Mouse (Mus musculus) G1E-ER4 (cell line): ENCODE measurements around the gene Lmntd1. TPM values are rescaled to one million over a fixed set of nuclear protein-coding genes. Genes with fewer than 3 reads are reported as not detected.

Experiments used
- GATA1 ChIP-seq: IDR thresholded peaks from one replicate; pipeline ENCODE4 v1.8.0; 2012; ENCODE audit warnings: low read length, inconsistent platforms
- polyA plus RNA-seq: library from polyadenylated mRNA; stranded (reverse); fragments of >175 nt; gene quantifications from 2 replicates; pipeline ENCODE4 v1.2.3, GENCODE M21; 2012

Gene Lmntd1
- polyA plus RNA-seq, 1 experiment: not detected

GRCm38 (mm10) chr6:145616402-145617229 lies 2.5 kb upstream of the Lmntd1 start:
- TF ChIP-seq GATA1: no peak

DNA sequence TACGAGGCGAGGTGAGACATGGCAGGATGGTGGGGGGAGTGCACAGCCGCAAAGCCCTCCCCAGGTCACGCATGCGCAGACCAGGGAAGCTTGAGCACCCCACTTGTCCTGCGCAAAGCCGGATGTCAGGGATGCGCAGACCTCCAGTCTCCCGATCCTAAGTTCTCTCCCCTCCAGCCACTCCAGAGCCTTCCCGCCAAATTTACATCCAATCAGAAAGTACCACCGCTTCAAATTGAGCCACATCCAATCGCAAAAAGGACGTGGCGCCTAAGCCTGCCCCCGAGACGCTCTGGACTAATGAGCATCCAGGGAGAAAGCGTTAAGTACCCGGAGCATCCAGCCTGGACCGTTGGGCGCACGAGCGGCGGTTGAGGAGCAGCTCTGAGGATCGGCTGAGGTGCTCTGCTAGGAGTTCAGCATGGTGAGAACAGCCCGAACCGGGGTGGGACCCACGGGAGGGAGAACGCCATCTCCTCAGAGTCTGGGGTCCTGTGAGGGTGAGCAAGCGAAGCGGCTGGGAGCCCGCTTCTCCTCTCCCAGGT lies 1.6 kb upstream of the Lmntd1 start, which contains the start of gene Tuba3b:
Gene Tuba3b (plus strand): TSS at position 92 of the 545 bp plus-strand sequence.
- TF ChIP-seq GATA1: no peak

- no peak for TF ChIP-seq GATA1
Observed at GRCm38 (mm10) chr6:145612611-145613010, 1.5 kb downstream of the Lmntd1 start.

GRCm38 (mm10) chr6:145610901-145611300 lies 3.2 kb downstream of the Lmntd1 start:
- no peak for TF ChIP-seq GATA1

DNA sequence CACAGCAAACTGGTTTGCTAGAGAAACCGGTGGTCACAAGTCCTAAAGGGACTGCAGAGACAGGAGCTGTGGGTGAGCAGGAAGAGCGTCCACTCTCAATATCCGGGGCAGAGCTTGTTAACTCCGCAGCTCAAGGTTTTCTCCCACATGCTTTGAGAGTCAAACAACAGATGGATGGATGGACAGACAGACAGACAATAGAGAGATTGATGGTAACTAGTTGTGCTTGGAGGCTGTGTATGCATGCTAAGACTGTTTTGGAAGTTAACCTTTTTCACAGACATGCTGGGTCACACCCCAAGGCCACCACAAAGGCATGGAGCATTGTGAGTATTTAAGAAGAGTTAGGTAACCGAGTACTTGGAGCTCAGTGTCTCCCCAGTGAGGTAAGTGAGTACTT lies 5.4 kb downstream of the Lmntd1 start:
- TF ChIP-seq GATA1: no peak

DNA sequence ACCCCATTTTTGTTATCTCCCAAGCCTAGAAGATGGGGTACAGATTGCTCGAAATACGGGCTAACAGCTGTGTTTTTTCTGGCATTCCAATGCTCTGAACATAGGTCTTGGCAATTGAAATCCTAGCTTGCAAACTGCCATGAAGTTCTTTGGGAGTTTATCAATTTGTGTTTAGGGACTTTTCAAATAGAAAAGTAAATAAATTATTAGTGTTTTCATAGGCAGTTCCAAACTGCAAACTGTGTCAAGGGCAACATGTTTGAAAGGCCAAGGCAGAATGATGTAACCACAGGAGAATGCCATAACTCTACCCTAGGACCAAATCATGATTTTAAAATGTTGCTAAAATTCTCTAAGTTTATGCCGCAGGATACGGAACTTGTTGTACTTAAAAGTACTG lies 6.4 kb downstream of the Lmntd1 start:
- TF ChIP-seq GATA1: no peak

GRCm38 (mm10) chr6:145605203-145605602 lies 8.9 kb downstream of the Lmntd1 start:
- TF ChIP-seq GATA1: no peak

DNA sequence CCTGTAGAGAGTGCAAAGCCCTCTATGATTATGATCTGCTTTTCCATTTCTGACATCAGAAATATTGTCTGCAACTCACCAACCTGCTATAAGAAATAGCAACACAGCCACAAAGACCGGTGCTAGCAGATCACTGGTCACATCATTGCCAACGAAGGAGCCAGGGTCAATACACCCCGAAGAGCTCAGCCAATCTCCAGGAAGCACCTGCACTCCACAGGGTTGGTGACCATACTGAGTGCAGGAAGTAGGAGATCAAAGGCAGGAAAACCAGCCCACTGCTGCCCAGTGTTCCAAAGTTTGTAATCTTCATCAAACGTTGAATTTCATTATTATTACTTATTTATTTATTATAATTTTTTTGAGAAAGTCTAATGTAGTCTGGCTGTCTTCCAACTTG lies 9.5 kb downstream of the Lmntd1 start:
- TF ChIP-seq GATA1: no peak

- TF ChIP-seq GATA1: no peak
Observed at GRCm38 (mm10) chr6:145604126-145604525, 10.0 kb downstream of the Lmntd1 start.

GRCm38 (mm10) chr6:145598794-145599555 lies 15.1 kb downstream of the Lmntd1 start:
- TF ChIP-seq GATA1: no peak

GRCm38 (mm10) chr6:145595905-145596304 lies 18.2 kb downstream of the Lmntd1 start:
- no peak for TF ChIP-seq GATA1

DNA sequence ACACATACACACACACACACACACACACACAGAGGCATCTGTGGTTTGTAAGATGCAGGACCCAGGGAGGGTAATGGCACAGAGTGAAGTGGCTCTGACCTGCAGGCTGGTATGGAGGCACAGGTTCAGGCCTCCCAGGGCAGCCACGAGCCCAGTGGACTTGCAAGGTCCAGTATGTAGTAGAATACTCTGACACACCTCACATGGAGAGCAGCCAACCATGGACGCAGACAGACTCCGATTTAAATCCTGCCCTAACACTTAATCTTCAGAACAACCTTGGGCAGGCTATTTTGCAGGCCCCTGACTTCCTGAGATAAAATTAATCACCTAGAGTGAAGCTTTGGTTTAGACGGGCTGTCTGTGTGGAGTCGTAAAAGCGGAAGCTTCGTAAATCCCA lies 20.1 kb downstream of the Lmntd1 start:
- TF ChIP-seq GATA1: no peak

- TF ChIP-seq GATA1: no peak
Observed at GRCm38 (mm10) chr6:145592531-145592998, 21.6 kb downstream of the Lmntd1 start.

DNA sequence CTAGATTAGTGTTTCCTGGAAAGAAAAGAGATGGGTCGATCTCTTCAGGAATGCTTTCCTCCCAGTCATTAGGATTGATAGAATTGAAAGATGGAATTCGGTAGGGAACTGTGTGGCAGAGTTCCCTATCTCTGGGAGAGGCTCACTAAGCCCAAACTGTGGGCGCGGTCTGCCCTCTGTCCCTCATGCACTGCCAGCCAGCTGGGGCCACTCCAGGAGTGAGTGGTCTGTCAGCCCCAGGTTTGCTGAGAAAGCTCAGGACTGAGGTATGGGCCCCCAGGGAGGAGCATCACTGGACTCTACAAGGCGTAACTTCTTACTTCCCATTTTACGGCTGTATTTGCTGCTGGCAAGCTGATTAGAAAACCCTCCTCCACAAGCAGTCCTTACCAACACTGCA lies 22.1 kb downstream of the Lmntd1 start:
- no peak for TF ChIP-seq GATA1

DNA sequence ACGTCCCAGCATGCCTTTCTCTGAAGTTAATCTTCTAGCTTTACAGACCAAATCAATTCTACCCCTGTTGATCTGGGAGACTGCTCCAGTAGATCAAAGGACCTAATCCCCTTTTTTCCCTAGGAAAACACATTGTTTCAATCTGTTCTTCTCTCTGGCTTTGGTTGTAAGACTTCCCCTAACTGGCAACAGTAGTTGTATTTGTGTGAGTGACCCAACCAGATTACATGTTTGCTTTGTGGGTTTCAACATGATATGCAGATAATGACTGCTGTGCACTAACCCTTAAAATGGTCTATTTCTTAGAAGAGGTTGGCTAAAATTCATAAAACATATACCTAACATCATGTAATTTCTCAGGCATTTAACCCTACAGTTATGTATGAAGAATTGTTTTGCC lies 22.5 kb downstream of the Lmntd1 start:
- TF ChIP-seq GATA1: no peak
